Mouse (Mus musculus): ENCODE data around the gene Cradd.

The Cradd gene

DNA sequence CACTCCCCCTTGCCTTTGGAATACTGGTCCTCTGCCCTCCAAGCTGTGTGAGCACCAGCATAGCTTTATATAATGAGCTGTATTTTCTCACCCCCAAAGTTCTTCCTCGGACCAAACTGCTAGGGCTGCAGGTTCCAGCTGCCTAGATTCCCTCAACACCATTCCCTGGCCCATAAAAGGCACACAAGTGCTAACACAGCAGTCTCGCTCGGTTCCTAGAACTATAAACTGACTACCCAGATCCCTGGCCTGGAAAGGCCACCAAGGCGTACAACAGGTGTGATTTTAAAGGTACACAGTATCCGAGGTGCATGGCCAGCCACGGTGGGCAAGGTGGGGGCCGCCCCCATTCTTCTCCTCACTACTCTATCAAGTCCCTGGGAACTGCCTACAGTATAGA lies 54.8 kb downstream of the Cradd start:
- DNase-seq (ENCODE audit: low spot score) = no peak

DNA sequence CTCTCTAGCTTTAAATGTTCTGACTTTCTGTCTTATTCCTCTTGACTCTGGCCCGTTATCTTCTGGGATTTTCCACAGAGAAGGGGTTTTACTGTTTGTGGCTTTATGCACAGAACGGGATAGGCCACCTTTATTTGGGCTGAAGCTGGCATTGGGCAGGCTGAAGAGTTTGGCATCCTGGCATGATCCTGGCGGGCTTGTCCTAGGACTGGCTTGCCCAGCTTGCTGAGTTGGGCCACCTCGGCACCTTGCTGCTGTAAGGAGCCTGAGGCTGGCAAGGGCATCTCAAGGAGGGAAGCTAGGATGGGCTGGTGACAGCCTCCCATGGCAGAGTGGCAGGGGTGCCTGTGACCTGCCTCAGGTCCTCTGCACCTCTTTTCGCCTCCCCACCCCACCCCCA lies 55.6 kb downstream of the Cradd start:
- DNase-seq (ENCODE audit: low spot score) = no peak

DNA sequence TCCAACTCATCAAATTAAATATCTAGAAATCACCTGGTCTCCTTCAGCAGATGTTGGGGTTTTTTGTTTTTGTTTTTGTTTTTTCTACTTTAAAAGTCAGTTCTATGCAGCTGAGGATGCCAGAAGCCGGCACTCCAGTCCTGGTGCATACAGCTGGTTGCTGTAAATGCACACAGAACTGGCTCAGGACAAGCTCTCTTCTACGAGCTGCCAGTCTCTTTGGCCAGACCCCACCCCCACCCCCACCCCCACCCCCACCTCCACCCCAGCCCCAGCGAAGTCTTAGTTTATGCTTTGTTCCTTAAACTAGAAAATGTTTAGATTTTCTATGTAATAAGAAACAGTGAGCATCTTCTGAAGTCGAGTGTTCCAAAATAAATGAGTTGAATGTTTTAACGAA lies 57.0 kb downstream of the Cradd start:
- no peak for DNase-seq (ENCODE audit: low spot score)

DNA sequence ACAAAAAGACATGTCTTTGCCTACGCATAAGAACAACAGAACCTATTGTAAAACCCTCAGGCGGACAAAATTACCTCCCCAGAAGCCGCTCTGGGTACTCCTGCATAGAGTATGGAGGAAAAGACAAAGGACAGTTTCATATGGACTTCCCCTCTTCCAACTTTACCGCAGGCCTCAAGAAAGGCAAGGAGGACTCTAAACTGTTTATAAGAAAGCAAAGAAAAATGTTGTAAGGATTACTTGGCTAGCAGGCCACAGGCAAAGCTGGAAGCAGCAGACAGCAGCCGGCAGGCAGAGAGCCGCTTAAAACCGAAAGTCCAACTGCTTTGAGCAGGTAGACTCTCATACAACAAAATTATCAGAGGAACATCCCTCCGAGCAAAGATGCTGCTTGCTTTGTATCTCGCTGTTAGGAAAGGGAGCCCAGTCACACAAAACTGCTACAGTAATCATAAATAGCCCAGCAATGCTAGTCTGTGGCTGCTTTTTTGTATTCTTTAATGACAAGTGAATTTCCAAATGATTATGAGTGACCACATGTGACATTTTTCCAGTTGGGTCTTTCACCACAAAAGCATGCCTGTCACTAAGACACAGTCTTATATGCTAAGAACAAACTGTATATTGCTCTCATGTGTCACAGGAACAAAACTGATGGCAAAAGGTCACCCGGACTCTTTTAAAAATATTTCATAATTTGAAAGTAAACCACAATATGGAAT lies 57.7 kb downstream of the Cradd start:
- DNase-seq (ENCODE audit: low spot score) = peak; percentile 43

DNA sequence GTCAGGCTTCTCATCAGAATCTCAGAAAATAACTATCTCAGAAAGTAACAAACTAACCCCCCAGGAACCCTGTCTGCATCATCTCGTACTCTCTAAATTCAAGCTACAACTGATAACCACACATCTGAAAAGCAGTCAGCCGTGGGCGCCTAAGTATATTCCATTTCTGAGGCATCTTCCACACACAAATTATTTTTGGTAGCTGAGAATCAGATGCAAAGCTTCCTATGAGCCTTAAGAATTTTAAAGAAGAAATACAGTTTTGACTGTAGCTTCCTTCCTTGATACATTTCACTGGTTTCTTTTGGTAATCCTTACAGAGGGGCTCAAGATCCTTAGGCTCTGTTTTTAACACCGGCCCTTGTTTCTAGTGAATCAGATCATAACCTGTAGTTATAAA lies 58.4 kb downstream of the Cradd start:
- peak; percentile 35 for DNase-seq (ENCODE audit: low spot score)

DNA sequence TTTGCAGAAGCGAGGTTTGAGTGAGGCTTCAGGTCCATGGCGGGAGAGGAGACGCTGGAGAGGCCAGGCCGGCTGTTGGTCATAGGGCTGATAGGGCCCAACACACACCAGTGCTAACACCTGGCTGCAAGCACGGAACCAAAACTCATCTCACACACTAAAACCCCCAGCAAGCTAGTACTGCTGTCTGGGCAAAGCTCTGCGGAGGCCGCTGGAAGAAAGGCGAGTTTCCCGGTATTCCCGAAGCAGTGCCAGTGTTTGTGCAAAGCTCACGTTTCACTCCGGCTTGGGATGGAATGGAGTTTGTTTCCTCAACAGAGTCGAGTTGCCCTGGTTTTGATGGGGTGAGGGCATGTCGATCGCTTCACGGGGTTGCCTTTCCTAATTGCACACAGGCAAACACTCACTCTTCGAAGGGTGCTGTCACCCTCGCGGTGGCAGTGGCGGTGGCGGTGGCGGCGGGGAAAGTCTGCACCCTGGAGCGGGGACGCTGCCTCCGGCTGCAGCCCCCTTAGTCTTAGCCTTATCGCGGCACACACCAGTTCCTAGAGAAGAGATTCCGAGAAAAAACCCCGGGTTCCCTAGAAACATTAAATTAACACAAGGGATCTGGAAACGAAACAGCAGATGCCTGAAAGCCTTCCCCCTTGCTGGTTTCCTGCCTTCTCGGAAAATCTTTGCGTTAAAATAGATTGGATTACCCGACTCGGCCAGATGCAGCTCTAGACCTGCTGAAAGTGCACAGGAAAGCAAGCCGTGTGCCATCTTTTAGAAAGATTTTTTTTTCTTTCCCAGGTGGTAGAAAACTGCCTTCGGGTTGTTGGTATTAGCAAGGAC lies 59.2 kb downstream of the Cradd start:
- peak; percentile 56 for DNase-seq (ENCODE audit: low spot score)

DNA sequence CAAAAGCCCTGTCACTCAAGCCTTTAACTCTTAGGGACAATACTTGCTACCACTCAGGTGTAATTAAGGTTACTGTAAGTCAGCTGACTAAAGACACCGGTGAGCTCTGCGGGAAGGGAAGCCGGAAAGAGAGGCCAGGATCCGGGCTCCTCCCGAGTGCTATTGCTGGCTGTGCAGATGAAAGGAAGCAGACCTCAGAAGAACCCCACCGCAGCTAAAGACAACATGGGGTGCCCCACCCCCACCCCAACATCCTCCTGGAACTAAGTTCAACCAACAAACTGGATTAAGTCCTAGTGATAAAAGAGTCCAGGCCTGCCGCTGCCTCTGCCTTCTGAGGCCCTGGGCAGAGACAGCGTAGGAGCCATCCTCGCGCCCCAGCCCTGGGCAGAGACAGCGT lies 61.5 kb downstream of the Cradd start:
- DNase-seq (ENCODE audit: low spot score) = no peak

DNA sequence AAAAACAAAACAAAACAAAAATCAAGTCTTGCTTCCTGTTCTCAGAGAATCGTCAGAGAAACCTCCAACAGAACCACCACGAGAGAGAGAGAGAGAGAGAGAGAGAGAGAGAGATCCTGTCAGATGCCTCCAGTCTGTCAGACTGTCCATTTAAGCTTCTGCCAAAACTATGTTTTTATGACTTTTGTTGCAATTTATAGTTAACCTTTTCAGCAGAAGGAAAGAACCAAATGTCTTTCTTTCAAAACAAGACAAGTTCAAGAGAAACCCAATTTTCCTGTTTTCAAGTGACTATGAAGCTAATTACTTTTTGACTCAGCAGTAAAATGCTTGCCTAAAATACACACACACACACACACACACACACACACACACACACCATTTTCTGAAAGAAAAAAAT lies 62.7 kb downstream of the Cradd start:
- no peak for DNase-seq (ENCODE audit: low spot score)

DNA sequence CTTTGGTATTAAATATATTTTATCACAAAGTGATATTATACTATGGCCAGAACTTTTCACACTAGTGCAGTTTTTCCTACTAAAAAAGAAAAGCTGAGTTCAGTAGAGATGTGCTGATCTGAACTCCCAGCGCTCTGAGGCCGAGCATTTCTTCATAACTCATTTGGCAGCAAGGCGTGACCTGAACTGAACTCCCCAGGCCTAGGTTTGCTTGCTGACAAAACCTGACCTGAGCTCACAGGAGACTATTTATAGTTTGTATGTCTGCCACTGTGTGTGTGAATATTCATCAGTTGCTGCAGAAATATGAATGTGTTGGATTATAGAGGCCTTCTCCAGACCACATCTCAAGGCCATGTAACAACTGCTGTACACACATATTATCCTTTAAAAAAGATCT lies 63.5 kb downstream of the Cradd start:
- no peak for DNase-seq (ENCODE audit: low spot score)

DNA sequence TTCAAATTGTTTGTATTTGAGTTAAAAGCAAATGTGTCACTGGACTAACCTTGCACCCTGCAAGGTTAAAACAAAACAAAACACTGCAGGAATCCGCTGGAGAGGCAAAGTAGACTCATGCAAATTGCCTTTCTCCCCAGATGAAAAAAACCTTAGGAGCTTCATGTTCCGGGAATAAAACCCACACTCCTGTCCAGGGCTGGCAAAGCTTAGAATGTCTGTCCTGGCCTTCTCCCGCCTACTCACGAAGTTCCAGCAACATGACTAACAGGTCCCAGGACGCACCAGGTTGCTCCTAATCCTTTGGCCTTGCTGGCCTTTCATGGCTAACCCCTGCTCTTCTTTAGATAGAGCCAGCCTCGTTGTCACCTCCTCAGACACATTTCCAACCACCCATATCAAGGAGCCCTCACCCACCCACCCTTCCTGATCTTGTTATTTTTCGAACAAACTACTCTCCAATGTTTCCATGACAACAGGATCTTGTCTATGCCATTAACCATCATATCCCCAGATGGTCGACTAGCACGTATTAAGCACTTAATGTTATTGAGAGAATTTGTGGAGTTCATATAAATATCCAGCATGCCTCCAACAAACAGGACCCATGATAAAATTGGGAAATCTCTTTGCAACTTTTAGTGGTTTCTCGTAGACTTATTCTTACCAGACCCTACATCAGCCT lies 65.3 kb downstream of the Cradd start:
- no peak for DNase-seq (ENCODE audit: low spot score)

DNA sequence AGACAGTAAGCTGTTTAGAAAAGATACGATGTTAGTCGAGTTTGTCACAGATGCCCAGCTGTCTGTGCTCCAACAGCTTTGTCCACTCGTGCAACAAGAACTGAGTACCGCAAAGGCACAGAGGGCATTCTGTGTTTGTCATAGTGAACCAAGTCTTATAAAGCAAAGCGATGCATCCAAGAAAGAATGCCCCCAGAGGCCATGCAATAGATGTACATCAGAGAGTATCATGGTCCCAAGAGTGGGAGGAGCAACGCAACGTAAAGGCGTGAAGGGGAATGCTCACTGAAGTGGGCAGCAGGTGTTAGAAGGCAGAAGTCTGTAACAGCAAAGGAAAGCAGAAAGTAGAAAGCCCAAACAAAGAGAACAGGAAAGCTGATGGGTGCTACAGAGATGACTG lies 66.0 kb downstream of the Cradd start:
- DNase-seq (ENCODE audit: low spot score) = peak; percentile 51

DNA sequence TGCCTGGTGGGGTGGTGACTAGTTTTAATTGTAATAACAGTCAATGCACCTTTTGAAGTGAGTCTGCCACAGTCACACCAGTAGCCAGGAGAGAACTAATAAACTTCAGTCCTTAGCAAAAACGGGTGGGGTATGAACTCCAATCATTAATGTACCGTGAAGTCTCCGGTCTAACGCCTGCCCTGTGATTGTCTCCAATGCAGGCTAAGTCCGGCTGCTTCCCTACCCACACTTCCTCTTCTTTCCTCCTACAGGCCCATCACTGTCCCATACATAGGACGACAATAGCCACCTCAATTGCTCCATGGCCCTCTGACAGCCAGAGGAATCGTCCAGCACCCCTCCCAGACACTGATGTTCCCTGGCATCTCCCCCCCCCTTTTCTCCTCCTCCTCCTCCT lies 67.8 kb downstream of the Cradd start:
- peak; percentile 38 for DNase-seq (ENCODE audit: low spot score)

DNA sequence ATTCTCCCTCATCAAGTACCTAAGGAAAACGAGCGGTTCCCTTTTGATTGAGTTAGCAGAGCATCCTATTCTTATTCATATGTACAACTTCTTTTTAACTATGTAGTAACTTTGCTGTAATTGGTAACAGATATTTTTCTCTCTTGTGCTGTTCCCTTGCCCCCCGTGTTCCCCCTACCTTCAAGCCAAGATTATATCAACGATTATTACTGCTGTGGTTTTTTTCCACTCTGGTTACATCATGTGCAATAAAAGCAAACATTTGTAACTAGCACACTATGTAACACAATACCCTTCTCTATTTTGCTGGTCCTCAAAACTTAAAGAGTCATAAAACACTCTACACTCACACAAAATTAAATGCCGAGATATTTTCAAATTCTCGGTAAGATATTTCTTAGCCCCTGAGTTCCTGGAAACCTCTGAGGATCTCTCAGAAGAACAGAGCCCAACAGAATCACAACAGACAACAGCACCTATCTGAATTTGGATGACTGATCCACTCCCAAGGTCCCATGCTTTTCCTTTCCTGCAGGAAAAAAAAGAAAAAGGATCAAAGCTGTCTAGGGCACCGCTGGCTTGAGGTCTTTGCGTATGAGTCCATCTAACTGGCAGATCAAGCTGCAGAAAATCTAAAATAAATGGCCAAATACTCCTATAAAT lies 68.8 kb downstream of the Cradd start:
- no peak for DNase-seq (ENCODE audit: low spot score)

DNA sequence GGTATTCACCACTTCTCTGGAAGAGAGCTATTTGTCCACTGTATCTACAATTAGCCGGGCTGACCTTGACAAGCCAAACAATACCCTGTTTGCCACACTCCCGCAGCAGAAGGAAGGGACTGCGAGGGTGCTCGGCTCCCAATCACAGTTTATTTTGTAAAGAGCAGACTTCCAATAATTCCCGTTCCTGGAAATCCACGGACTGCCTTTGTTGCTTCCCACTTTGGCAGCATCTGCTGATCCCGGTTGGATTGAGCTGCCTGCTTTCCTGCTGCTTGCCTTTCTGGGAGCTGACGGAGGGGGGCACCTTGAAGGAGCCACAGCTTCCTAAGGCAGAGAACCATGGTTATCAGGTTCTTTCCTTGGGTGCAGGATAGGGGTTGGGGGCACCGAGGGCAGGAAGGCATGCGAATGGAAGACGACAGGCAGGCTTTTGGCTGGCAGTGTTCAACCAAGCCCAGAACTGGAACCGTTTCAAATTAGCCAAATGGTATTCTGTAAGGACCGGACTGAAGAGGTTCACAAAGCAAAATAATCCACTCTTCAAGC lies 69.4 kb downstream of the Cradd start:
- DNase-seq (ENCODE audit: low spot score) = no peak

DNA sequence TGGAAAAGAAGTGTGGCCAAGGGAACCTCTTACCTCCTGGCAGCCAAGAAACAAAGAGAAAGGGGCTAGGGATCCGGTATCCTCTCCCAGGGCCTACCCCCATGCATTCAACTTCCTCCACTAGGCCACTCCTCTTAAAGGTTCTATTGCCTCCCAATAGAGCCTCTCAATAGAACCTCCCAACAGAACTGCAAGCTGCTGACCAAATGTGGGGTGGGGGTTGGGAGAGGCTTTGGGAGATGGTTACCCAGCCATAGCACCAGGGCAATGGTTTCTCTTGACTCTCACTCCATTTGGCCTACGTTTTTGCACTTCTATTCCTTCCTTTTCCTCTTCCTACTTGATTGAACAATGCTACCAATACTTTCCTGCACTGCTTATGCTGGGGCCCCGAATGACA lies 69.9 kb downstream of the Cradd start:
- no peak for DNase-seq (ENCODE audit: low spot score)

DNA sequence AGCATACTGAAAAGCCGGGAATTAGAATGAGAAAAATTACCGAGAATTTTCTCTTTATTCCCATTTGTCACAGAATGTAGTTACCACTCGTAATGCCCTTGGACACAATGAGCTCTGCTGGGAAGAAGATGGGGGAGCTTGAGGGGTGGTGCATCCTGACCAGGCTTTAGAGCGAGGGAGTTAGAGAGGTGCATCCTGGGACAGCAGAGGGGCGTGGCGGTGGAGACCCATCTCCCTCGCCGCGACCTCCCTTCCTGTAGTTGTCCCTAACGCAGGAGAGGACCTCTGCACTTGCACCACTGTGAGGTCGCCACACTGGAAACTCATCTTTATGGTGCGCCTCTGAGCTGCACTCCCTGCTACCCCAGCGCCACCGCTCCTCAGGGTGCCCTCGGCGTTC lies 72.3 kb downstream of the Cradd start:
- DNase-seq (ENCODE audit: low spot score) = no peak

DNA sequence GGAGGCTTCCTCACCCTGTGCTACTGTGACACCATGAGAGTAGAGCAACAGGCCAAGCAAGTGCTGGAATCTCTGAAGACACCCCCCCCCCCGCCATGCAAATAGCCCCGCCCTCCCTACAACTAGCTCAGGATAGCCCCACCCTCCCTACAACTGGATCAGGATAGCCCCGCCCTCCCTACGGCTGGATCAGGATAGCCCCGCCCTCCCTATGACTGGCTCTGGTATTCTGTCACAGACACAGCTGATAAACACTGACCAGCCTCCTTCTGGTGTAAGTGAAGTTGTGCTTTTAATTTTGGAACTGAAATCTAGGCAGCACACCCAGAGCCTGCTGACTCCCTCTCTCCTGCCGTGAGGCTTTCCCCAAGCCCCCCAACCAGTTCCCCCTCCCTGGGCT lies 75.6 kb downstream of the Cradd start:
- DNase-seq (ENCODE audit: low spot score) = no peak

DNA sequence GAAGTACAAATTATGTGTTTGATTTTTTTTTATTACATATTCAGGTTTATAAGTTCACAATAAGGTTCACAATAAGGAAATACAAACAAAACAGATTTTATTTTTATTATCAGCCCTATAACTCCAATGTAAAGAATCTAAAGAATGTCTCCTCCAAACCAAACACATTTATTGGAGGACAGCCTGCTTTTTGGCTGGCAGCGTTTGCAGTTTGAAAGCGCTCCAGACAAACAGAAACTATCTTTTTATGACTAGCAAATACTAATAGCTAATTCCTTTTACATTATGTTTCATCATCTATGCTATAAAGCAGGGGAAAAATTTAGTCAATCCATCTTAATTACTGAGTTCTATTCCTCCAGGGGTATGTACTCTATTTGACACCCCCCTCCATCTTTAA lies 77.2 kb downstream of the Cradd start:
- DNase-seq (ENCODE audit: low spot score) = no peak

DNA sequence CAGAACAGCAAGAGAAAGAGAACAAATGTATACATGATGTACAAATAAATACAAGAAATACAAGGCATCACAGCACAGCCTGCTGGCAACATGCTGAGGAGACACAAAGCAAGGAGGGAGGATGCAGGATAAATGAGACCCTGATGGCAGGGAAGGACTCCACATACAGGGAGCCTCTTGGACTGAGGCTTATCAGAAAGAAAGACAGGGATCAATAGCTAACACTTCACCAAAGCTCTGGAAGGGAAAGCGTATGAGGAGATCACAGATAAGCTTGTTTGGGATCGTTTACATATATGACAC lies 78.3 kb downstream of the Cradd start:
- no peak for DNase-seq (ENCODE audit: low spot score)

DNA sequence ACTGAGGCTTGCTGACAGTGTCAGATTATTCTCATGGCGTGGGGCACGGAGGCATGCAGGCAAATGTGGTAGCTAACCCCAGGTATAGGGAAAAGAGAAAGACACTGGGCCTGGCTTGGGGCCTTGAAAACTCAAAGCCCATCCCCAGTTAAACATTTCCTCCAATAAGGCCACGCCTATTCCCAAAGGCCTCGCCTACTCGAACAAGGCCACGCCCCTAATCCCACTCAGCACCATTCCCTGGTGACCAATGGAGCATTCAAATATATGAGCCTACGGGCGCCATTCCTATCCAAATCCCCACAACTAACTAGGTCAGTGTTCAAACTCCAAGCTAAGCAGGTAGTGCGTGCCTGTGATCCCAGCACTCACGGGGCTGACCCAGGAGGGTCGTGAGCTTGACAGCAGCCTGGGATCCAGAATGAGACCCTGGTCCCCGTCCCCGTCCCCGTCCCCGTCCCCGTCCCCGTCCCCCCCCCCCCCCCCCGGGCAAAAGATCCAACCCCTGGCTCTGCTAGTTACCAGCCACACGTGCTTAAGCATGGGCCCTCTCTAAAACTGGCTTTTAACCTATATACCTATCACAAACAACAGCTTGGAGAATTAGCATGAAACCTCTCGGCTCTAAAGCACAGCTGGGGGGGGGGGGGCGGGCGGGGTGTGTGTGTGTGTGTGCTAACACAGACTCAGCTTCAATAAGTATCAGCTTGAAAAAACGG lies 78.8 kb downstream of the Cradd start:
- DNase-seq (ENCODE audit: low spot score) = no peak

DNA sequence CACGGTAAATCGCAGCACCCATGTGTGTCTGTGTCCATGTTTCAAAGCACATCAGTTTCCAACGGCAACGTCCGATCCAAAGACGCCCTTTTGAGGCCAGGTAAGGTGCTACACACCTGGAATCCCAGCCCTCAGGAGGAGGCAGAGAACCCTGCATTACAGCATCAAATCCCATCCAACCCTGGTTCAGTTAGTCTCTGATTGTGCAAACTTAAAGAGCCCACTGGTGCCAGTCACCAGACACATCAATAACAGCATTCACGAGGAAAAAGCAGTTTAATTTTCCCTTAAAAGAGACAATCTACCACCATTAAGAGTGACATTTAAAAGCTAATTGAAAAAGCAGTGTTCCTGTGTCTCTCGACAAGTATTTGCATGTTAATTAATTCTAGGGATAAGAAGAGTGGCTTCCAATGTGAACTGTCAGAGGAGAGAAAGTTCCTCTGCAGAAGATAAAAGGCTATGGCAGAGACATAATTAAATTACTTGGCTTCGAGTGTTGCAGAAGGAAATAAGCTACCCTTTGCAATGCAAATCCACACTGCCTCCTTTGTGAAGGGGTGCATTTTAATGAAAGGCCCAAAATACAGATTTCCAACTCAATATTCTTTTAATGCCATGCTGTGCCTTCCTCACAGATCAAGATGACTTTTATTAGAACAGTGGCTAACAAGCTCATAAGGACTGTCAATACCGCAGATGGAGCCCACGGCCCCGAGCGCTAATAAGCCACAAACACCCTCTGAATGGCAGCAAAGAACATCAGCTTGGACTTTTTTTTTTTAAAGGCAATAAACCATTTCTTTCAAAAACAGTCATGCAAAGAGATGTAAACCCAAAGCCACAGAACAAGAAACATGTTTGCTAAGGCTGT lies 84.5 kb downstream of the Cradd start:
- no peak for DNase-seq (ENCODE audit: low spot score)
